Mouse (Mus musculus): ENCODE measurements around the gene Sox10. TPM values are rescaled to one million over a fixed set of nuclear protein-coding genes. Genes with fewer than 3 reads are reported as not detected.

Sox10 gene
- polyA plus RNA-seq, 1 experiment from 2014 or later, result 8.0 TPM

DNA sequence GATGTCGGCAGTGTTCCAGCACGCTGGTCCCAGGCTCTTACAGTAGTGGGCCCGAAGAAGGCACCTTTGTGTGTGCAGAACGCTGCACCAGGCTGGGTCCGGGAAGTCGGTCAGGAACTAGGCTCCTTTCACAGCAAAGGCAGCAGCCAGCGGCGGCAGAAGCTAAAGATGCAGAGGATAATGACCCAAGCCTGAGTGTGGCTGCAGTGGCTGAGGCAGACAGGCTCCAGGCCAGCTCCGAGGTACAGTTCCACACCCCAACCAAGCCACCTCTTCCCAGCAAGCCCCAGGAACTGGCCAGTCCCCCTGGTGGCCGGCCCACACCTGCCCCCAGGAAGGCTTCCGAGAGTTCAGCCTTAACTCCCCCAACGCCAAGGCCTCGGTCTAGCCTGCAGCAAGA is 42.5 kb downstream of the Sox10 start:
- no peak for ATAC-seq (ENCODE audit: insufficient number of reproducible peaks, insufficient read depth, low FRiP score, low TSS enrichment, low read depth)
- Histone ChIP-seq H3K27ac (no peak overlapping the region), H3K4me2 (no peak overlapping the region), H3K4me3 (no peak overlapping the region), H3K4me1 (no peaks in the 10 kb centered on the region), H3K27me3 (no peaks in the 10 kb centered on the region), H3K9ac (no peak overlapping the region), H3K9me3 (no peaks in the 10 kb centered on the region), H3K36me3 (peaks cover 99% of the 10 kb centered on the region)
- 83% methylated on average over 13 of the region's 13 CpGs for WGBS

GRCm38 (mm10) chr15:79122119-79122518 is 42.9 kb downstream of the Sox10 start:
- no peak for ATAC-seq (ENCODE audit: insufficient number of reproducible peaks, insufficient read depth, low FRiP score, low TSS enrichment, low read depth)
- no peaks in the 10 kb centered on the region for H3K27me3 ChIP-seq

GRCm38 (mm10) chr15:79119491-79119890 is 45.5 kb downstream of the Sox10 start:
- Histone ChIP-seq H3K36me3 (peaks cover 99% of the 10 kb centered on the region), H3K9me3 (no peaks in the 10 kb centered on the region), H3K4me3 (no peak overlapping the region), H3K4me2 (no peak overlapping the region), H3K4me1 (no peaks in the 10 kb centered on the region), H3K27me3 (no peaks in the 10 kb centered on the region), H3K9ac (no peak overlapping the region), H3K27ac (no peak overlapping the region)
- WGBS, result 72% methylated on average over 9 of the region's 9 CpGs
- ATAC-seq (ENCODE audit: insufficient number of reproducible peaks, insufficient read depth, low FRiP score, low TSS enrichment, low read depth), result no peak

More at GRCm38 (mm10) chr15:79122119-79122518, 42.9 kb downstream of the Sox10 start:
- Histone ChIP-seq H3K4me3 (no peak overlapping the region), H3K4me2 (no peak overlapping the region), H3K36me3 (peaks cover 99% of the 10 kb centered on the region), H3K4me1 (no peaks in the 10 kb centered on the region), H3K9ac (no peak overlapping the region), H3K27ac (no peak overlapping the region), H3K9me3 (no peaks in the 10 kb centered on the region)
- WGBS, result 67% methylated on average over 4 of the region's 4 CpGs

DNA sequence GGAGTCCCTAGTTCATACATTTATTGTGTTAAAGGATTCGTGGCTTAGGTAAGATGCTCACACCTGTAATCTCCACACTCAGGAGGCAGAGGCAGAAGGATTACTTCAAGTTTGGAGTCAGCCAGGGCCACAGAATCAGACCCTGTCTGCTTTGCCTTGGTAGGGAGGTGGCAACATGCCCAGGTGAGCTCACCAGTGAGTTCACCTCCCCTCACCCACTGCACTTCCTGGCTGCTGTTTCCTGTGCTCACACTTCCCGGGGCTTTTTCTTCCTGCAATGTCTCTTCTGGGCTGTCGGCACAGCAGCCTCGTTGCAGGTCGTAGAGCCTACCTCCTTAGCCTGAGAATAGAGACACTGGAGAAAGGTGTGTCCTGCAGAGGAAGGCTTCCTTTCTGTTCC is 49.8 kb downstream of the Sox10 start:
- H3K4me1 ChIP-seq, result peaks cover 16% of the 10 kb centered on the region
- H3K9me3 ChIP-seq, result no peaks in the 10 kb centered on the region
- H3K27ac ChIP-seq, result no peak overlapping the region
- 58% methylated on average over 5 of the region's 5 CpGs for WGBS
- no peak overlapping the region for H3K4me2 ChIP-seq
- H3K4me3 ChIP-seq, result no peak overlapping the region
- no peaks in the 10 kb centered on the region for H3K27me3 ChIP-seq
- H3K9ac ChIP-seq, result no peak overlapping the region
- peaks cover 74% of the 10 kb centered on the region for H3K36me3 ChIP-seq
- no peak for ATAC-seq (ENCODE audit: insufficient number of reproducible peaks, insufficient read depth, low FRiP score, low TSS enrichment, low read depth)

DNA sequence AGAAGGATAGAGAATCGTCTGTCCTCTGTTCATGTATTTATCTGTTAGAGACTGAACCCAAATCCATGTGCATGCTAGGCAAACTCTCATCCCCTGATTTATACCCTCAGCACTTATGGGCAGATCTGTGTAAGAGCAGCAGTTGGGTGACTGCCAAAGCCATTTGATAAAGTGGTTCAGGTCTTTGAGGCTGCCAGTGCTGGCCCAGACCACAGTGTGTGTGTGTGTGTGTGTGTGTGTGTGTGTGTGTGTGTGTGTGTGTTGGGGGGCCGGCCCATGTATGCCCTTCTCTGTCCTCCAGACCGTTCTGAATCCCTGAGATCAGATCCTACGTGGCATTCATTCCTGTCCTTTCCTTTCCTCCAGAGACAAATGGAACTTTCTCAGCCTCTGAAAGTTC is 53.3 kb downstream of the Sox10 start:
- Histone ChIP-seq H3K4me1 (peaks cover 32% of the 10 kb centered on the region), H3K27me3 (no peaks in the 10 kb centered on the region), H3K9me3 (no peaks in the 10 kb centered on the region), H3K36me3 (peaks cover 39% of the 10 kb centered on the region), H3K27ac (no peak overlapping the region), H3K9ac (0 out of 2 replicates have a peak overlapping the region, but pooled peaks have one; percentile 41), H3K4me3 (no peak overlapping the region), H3K4me2 (no peak overlapping the region; the same call in 1 of the 2 replicates)
- ATAC-seq (ENCODE audit: insufficient number of reproducible peaks, insufficient read depth, low FRiP score, low TSS enrichment, low read depth), result no peak
- 75% methylated on average over 4 of the region's 4 CpGs for WGBS

DNA sequence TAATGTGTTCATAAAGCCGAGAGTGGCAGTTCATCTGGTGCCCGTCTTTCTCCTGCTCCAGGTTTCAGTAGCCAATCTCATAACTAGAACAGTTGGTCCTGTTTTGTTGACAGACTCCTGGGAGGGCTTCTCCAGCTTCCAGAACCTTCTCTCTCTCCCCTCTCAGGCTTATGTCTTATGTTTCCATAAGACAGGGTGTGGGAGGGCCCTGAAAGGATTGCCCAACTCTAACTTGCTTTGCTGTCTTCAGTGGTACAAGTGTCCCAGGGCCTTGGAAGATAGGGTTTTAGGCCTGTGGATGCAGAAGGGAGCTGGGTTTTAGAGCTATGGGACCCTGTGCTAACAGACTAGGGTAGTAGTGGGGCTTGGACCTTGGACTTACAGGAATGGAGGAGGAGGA is 54.5 kb downstream of the Sox10 start:
- ATAC-seq (ENCODE audit: insufficient number of reproducible peaks, insufficient read depth, low FRiP score, low TSS enrichment, low read depth), result no peak
- Histone ChIP-seq H3K9me3 (no peaks in the 10 kb centered on the region), H3K4me1 (peaks cover 32% of the 10 kb centered on the region), H3K27ac (no peak overlapping the region), H3K9ac (peak overlapping the region; percentile 91), H3K27me3 (no peaks in the 10 kb centered on the region), H3K36me3 (peaks cover 27% of the 10 kb centered on the region), H3K4me3 (peak overlapping the region; percentile 93), H3K4me2 (peak overlapping the region; percentile 85)
- 52% methylated on average over 2 of the region's 2 CpGs for WGBS

- WGBS, result 11% methylated on average over 9 of the region's 9 CpGs
- Histone ChIP-seq H3K36me3 (peaks cover 22% of the 10 kb centered on the region), H3K4me1 (peaks cover 32% of the 10 kb centered on the region), H3K27ac (no peak overlapping the region), H3K9ac (peak overlapping the region; percentile 91), H3K27me3 (no peaks in the 10 kb centered on the region), H3K4me3 (peak overlapping the region; percentile 93), H3K9me3 (no peaks in the 10 kb centered on the region), H3K4me2 (peak overlapping the region; percentile 85)
- ATAC-seq (ENCODE audit: insufficient number of reproducible peaks, insufficient read depth, low FRiP score, low TSS enrichment, low read depth), result no peak
These were observed 55.0 kb downstream of the Sox10 start for GRCm38 (mm10) chr15:79110031-79110430.

DNA sequence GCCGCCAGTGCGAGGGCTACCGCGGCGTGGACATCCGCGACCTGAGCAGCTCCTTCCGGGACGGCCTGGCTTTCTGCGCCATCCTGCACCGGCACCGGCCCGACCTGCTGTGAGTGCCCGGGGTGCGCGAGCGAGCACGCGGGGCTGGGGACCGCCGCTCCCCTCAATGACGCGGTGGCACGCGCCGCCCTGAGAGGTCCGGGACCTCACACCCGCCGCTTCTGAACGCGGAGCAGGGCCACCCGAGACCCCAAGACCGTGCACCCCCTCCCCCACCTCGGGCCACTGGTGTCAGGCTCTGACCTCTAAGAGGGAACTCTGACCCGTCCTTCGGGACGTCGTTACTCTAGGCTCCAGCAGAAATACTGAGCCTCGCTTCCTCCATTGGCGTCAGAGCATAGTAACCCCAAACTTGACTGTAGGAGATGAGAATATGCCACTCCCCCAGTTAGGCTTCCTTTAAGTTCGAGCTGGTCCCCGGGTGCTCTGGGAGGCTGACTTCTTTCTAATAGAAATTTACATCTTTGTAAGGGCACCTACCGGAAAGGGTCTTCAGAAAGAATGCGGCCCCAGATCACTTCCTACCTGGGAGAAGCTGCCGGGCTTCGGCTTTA is 55.6 kb downstream of the Sox10 start:
- Histone ChIP-seq H3K4me2 (peak overlapping the region; percentile 85), H3K27ac (peak overlapping the region; percentile 89), H3K9ac (peak overlapping the region; percentile 91), H3K27me3 (no peaks in the 10 kb centered on the region), H3K36me3 (peaks cover 16% of the 10 kb centered on the region), H3K4me3 (peak overlapping the region; percentile 93), H3K9me3 (no peaks in the 10 kb centered on the region), H3K4me1 (peaks cover 32% of the 10 kb centered on the region)
- peak; percentile 23 for ATAC-seq (ENCODE audit: insufficient number of reproducible peaks, insufficient read depth, low FRiP score, low TSS enrichment, low read depth)
- under 1% methylated on average over 46 of the region's 46 CpGs for WGBS

DNA sequence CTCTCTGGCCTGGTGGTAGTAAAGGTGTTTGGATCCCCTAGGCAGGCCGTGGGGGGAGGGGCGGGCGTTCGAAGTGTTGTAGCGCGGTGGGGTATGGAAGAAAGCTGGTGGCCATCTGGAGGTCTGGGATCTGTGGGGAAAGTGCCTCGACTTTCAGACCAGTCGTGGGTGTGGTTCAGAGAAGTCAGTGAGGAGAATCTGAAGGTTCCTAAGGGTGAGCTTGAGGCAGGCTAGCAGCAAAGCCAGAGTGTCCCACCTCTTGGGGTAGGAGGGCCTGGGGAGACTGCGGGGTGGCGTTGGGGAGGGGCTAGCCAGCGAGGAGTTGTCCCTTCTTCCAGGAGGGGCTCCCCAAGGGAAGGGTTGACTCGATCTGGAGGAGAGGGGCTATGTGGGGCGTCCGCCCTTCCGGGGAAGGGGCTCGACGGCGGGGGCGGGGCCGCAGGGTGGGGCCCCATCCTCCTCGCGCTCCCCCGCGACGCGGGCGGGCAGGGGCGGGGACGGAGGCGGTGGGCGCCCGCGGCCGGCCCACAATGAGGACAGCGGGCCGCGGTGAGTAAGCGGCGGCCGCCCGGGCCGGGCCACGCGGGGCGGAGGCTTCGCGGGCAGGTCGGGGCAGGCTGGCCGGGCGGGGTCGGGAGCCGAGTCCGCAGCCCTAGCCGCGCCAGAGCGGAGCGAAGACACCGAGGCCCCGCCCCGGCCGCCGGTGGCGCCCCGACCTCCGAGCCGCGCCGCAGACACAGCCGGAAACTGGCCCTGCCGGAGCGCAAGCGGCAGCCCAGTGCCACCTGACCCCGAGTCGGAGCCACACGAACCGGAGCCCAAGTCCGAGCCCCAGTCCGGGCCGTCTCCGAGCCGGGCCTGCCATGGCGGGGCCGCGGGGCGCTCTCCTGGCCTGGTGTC is 56.4 kb downstream of the Sox10 start, which contains the start of gene Micall1:
TSS of gene Micall1 (plus strand) at position 478 of the 900 bp plus-strand sequence.
- peaks cover 16% of the 10 kb centered on the region for H3K36me3 ChIP-seq
- H3K4me1 ChIP-seq, result peaks cover 32% of the 10 kb centered on the region
- no peaks in the 10 kb centered on the region for H3K9me3 ChIP-seq
- H3K4me2 ChIP-seq, result peak within 1 kb of the TSS; percentile 85
- peak; percentile 68 for ATAC-seq (ENCODE audit: insufficient number of reproducible peaks, insufficient read depth, low FRiP score, low TSS enrichment, low read depth)
- no peaks in the 10 kb centered on the region for H3K27me3 ChIP-seq
- peak within 1 kb of the TSS; percentile 93 for H3K4me3 ChIP-seq
- WGBS, result under 1% methylated on average over 75 of the region's 85 CpGs
- H3K9ac ChIP-seq, result peak within 1 kb of the TSS; percentile 91
- H3K27ac ChIP-seq, result peak within 1 kb of the TSS; percentile 89

DNA sequence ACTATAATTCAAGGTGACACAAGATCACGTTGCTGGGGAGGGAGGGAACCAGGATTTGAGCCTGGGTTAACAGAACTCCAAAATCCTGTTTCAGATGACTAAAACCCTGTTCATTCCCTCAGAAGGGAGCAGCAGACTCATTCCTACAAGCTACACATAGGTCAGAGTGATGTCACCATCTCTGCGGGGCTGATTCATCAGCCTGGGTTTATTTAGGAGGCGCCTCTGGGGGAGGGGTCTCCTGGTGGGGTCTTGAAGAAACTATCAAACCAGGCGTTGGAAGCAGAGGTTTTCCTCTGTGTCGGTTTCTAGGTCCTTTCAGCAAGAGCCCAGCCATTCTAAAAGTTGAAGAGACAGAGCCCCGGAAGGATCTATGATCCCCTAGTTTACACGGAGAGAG is 57.1 kb downstream of the Sox10 start:
- 15% methylated on average over 7 of the region's 7 CpGs for WGBS
- no peak for ATAC-seq (ENCODE audit: insufficient number of reproducible peaks, insufficient read depth, low FRiP score, low TSS enrichment, low read depth)
- no peaks in the 10 kb centered on the region for H3K9me3 ChIP-seq
- peaks cover 10% of the 10 kb centered on the region for H3K36me3 ChIP-seq
- peak overlapping the region; percentile 85 for H3K4me2 ChIP-seq
- H3K27me3 ChIP-seq, result no peaks in the 10 kb centered on the region
- H3K9ac ChIP-seq, result peak overlapping the region; percentile 91
- H3K27ac ChIP-seq, result peak overlapping the region; percentile 89
- peaks cover 32% of the 10 kb centered on the region for H3K4me1 ChIP-seq
- H3K4me3 ChIP-seq, result peak overlapping the region; percentile 93

- no peak for ATAC-seq (ENCODE audit: insufficient number of reproducible peaks, insufficient read depth, low FRiP score, low TSS enrichment, low read depth)
- H3K9me3 ChIP-seq, result no peaks in the 10 kb centered on the region
- H3K4me3 ChIP-seq, result no peak overlapping the region
- H3K27me3 ChIP-seq, result no peaks in the 10 kb centered on the region
- H3K9ac ChIP-seq, result no peak overlapping the region
- 40% methylated on average over 2 of the region's 2 CpGs for WGBS
- H3K4me1 ChIP-seq, result peaks cover 35% of the 10 kb centered on the region
- no peak overlapping the region for H3K27ac ChIP-seq
- 0 out of 2 replicates have a peak, but pooled peaks cover under 1% of the 10 kb centered on the region for H3K36me3 ChIP-seq
- H3K4me2 ChIP-seq, result no peak overlapping the region
These were observed 59.2 kb downstream of the Sox10 start for GRCm38 (mm10) chr15:79105804-79106203.
